Mouse (Mus musculus) cerebellum, adult 8-10 months (tissue): ENCODE data around the gene Muc3.
"Not testable (repeated sequence)": the region's sequence is repeated elsewhere in the genome, so short reads cannot be mapped to it uniquely, and the experiment has no call there.

ENCODE experiments used
- DNase-seq: peaks from one replicate; pipeline ENCODE4 v3.0.0; 2022

Muc3 gene

DNA sequence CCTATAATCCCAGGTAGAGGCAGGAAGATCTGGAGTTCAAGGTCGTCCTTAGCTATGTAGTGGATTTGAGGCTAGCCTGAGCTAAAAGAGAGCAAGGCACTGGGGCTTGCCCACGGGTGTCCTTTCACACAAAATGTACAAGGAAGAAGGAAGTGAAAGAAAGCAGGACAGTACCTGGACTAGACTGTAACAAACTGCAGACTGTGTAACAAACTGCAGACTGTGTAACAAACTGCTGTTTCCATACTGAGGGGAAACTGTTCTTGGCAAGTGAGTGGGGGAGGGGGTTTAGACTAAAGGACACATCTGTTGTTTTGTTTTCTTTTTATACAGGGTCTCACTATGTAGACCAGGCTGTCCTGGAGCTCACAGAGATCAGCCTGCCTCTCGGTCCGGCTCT lies 27.8 kb downstream of the Muc3 start:
- no peak for DNase-seq

DNA sequence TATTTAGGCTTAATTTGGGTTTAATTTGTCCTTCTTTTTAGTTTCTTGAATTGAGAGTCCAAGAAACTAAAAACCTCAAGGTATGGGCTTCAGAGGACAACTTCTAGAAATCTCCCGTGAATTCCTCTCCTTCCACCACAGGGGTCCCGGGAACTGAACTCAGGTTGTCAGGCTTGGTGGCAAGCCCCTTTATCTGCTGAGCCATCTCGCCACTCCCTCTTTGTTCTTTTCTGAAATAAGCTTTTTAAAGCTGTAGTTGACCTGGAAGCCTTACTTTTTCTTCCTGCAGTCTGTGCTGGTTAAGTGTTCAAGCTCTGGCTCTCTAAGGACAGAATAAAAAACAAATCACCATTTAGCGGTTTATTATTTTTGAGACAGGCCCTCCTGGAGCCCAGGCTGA lies 30.2 kb downstream of the Muc3 start:
- DNase-seq = no peak

DNA sequence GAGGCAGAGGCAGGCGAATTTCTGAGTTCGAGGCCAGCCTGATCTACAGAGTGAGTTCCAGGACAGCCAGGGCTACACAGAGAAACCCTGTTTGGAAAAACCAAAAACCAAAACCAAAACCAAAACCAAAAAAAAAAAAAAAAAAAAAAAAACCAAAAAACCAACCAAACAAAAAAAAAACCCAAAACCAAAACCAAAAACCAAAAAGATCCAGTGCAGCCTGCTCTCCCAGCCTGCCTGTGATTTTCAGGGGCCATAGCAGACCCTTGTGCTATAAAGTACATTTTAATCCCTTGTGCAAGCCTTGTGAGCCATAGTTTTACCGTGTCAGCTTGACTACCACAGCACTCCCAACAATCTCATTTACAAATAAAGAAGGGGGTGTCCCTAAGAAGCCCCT lies 31.1 kb downstream of the Muc3 start:
- DNase-seq = not testable (repeated sequence)

DNA sequence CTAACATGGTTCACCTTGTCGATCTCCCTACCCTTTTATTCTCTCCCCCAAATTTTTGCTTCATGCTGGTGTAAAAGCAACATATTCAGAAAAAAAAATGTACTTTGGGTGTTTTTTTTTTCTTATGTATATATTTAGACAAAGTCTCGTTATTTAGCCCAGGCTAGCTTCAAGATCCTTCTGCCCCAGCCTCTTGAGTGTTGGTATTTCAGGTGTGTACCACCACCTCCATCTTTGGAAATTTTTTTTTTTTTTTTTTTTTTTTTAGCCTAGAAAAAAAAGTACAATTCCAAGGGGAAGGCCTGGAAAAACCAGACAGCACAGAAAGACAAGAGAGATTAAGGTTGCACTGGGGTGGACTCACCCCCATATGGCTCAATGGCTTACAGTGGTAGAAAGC lies 32.1 kb downstream of the Muc3 start:
- no peak for DNase-seq

DNA sequence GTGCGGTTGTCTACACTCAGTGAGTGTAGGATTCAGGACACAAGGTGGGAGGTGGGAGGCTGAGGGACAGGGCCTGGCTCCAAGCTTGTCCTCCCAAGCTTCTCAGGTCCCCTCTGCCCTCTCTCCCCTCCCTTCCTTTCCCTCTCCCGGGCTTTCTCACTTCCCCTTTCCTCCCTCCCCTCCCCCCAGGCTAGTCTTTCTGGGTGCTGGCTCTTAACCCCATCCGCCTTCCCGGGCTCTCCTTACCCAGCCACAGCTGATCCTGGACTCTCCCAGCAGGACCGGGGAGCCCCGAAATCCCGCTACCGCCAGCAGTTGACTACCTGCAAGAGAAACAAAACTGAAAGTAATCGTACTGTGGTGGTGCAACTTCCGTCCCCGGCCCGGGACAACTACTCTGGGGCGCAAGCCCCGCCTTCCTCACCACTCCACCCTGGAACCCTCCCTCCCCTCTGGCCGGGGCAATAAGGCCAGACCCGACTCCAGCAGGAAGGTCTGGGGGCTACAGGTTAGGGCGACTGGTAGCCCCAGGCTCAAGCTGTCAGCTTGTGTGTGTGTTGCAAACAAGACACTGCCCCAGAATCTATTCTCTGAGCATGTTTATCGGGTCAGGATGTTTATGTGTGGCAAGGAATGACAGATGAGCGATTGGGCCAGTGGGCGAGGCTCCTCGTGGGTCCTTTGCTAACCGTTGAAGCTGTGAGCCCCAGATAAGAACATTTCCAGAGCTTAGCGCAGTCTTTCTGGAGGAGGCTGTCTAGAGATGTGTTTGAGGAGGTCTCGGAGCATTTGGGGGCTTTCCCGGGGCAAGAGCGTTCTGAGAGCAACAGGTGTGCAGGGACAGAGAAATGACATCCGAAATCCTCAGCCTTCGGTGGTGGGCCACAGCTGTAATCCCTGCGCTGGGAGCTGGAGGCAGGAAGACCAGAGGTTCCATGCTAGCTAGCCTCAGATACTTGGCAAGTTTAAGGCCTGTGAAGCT lies 33.0 kb downstream of the Muc3 start, which contains the start of gene Trim56:
Gene Trim56 (minus strand): TSS at position 344 of the 982 bp plus-strand sequence.
- no peak for DNase-seq

DNA sequence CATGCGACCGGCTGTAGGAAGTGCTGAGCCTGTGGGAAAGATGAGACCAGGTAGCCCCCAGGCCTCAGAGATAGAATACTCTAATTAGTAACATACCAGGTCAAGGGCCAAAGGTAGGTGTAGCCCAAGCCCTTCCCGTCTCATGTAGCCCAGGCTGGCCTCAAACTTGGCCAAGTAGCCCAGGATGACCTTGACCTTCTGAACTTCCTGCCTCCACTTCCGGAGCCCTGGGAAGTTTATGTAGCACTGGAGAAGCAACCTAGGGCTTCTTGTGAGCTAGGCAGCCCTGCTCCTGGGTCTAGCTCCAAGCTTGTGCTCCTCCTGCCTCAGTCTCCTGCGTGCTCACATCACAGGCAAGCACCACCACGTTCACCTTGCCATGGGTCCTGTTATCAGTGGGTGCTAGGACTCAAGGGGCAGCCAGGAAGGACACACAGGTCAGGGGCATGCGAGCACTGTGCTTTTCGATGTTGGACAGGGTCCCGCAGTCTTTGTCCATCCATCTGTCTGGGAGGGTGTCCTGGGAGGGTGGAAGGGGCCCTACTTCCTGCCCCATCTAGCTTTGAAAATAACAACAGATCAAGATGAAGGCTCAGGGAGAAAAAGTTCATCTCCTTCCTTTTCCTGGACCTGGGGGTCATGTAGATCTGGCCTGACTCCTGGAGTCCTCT lies 34.1 kb downstream of the Muc3 start:
- DNase-seq = no peak

DNA sequence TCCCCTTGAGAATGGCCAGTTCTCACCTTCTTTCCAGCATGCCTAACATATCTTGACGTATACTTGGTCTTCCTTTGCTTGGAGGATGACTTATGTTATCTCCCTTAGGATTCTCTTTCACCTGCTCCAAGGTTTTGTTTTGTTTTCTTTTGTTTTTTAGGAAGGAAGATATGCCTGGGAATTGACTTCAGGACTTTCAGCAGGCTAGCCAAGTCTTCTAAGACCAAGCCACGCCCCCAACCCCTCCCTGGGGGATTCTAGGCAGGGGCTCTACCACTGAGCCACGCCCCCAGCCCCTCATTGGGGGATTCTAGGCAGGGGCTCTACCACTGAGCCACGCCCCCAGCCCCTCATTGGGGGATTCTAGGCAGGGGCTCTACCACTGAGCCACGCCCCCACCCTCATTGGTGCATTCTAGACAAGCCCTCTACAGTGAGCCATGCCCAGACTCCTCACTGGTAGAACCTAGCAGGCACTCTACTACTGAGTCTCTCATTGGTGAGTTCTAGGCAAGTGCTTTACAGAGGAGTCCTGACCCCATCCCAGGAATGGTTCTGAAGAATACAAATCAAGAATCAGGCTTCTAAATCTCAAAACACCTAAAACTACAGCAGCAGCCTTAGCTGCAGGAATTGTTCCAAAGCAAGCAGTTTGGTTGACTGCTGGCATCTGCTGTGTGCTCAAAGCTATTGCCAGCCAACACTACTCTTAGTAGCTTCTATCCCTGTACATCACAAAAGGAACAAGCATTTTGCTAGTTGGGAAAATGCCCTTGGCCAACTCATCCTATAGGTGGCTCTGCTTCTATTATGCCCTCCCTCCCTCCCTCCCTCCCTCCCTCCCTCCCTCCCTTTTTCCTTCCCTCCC lies 37.3 kb downstream of the Muc3 start:
- no peak for DNase-seq

DNA sequence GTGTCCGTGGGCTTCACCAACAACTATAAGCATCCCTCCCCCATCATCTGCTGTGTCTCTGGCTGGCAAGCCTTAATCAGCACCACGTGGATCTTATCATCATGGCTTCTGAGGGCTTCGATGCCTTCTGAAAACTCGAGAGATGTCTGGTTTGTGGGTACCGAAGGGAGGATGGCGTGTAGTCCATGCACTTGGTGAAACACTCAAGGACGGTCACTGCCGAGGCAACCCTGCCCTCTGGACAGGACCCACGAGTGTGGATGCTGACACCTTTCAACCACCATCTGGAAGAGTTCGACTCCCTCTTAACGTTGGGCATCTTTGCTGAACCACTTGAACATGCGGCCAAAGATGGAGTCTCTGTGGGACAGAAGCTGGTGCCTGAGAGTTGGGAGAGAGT lies 38.3 kb downstream of the Muc3 start:
- no peak for DNase-seq

DNA sequence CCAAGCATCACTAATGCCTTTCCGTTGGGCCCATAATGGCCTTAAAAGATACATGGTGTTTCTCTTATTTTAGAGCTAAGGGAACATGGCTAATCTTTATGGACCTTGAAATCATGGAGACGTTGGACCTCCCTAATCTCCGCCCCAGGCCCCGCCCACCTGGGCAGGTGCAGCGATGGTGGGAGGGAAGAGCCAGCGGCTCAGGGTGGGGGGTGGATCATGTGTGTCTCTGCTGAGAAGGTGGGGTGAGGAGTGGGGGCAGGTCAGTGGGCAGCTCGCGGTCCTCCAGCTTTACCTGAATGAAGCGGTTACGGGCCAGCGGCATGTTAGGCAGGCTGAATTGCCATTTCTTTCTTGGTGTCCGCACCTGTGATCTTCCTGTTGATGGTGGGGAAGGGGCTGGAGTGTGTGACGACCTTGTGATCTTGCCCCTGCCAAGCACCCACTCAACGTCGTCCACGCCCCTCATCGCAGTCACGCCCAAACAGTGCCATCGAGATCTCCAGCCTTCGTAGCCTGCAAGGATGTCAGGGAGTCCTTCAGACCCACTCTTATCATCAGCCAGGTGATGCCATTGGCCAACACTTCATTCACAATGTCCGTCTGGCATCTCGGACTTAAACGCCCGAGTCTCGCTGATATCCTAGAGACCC lies 39.1 kb downstream of the Muc3 start:
- no peak for DNase-seq

DNA sequence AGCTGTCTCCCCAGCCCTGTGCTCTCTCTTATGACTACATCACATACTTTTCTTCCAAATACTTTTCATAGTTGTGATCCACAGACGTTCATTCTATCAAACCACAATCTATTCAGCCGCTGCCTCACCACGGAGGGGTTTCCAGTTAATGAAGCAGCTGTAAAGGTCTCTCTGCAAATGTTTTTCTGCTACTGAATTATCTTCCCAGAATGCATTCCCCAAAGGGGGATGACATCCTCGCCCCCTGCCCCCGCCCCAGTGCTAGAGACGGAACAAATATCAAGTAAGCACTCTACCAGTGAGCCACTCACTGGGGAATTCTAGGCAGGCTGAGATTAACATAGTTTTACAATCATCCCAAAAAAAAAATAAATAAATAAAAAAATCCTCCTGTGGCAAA lies 41.0 kb downstream of the Muc3 start:
- DNase-seq = no peak

DNA sequence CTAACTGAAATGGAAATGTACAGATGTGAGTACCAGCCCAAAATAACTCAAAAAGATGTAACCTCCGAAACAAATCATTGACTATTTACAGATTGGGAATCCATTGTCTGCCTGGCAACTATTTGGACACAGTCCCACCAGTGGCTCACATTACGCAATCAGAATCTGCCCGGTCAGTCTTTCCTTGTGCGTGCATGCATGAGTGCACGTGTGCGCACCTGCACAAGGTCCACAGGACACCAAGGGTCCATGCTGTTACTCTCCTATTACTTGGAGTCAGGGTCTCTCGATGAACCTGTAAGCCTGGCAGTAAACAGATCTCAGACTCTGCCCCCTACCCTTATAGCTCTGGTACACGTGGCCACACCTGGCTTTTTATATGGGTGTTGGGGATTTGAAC lies 41.5 kb downstream of the Muc3 start:
- DNase-seq = no peak

DNA sequence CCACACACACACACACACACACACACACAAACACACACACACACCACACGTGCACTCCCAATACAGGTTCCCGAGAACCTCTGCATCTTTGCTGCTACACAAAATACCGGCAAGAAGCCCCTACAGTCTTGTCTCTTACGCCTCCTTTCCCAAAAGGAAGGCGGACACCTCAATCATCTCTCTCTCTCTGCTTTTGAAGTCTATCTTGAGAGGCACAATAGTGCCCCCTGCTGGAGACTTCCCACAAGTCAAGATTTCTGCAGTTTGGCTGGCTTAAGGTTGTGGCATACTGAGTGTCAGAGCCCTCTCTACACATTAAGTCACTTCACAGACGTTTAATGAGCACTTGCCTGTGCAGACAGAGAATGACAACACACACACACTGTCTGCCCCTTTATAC lies 42.1 kb downstream of the Muc3 start:
- DNase-seq = peak; percentile 80

DNA sequence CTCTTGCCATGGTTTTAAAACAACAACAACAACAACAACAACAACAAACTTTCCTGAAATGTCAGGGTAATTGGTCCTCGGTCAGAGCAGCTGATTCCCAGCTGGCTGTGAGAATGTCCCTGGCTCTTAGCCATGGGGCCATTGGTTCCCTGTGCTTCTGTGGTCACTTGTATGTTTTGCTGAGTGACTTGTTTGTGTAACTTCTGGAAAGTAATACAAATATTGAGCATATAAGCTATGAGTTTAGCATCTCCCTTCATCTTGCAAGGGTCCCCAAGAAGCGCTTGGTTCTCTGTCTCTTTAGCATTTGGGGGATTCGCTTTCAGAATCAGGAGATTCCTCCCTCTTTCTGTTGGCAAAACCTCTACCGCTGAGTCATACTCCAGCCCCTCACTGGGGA lies 42.7 kb downstream of the Muc3 start:
- DNase-seq = no peak

DNA sequence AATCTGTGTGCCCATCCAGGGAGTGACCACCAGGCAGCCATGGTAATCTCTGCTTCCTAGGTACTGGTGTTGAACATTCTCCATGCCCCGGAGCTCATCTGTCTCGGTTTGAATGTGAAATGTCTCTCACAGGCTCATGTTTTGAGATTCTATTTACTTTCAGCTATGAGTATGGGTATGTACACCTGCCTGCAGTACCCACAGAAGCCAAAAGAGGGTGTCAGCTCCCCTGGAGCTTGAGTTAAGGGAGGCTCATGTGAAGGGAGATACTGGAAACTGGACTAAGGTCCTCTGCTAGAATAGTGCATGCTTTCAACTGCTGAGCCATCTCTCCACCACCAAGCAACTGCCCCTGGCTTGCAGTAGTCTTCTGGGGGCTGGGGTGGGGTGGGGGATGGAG lies 45.2 kb downstream of the Muc3 start:
- DNase-seq = no peak

DNA sequence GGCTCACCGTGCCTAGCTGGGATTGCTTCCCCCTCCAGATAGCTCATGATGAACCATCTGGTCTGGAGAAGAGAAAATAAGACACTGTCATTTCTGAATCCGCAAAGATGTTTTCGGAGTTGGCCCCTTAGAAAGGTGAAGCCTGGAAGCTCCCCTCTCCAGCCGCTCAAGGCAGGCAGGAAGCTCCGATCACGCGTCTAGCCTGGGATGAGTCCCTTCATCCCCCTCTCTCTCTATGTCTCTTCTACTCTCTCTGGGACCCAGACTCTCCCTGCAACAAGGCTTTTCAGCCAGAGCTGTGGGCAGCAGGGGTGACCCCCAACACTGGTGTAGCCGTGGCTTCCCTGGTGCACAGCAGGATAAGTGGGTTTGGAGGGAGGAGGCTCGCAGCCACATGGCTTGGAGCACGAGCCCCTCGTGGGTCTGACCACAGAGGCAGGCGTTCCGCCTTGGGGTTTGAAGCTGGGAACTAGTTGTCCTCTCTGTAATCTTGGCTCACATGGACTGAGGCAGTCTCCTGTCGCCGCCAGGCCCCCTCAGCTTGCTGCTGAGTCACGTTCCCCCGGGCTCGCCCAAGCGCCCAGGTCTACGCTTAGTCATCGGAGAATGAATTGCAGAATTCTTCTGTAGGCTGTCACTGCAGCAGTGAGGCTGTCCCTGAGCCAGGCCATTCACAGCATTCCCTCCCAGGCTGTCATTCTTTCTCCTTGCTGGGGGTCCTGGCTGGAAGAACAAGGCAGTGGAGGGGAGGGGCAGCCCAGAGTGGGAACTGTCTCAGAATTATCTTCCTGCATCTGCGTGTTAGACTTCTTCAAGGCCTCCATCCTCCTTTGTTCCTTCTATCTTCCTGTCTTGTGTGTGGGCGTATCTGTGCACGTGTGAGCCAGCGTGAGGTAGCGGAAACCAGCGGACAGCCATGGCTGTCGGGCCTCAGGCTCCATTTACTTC lies 46.3 kb downstream of the Muc3 start:
- DNase-seq = no peak

DNA sequence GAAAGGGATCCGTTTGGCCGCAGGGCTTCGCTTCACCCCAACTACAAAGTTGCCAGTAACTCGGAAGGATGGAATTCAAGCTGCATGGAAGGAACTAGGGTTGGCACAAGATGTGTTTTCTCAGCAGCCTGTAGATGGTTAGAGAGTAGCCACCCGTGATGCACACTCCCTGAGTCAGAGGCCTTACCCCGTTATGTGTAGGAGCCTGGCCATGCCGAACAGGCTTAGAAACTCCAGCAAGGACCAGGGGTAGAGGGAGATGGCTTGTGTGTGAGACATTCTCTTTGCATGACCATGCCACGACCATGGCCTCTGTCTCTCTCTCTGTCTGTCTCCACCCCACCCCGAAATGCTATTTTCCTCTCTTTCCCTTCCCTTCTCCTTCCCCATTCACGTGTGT lies 47.0 kb downstream of the Muc3 start:
- no peak for DNase-seq

DNA sequence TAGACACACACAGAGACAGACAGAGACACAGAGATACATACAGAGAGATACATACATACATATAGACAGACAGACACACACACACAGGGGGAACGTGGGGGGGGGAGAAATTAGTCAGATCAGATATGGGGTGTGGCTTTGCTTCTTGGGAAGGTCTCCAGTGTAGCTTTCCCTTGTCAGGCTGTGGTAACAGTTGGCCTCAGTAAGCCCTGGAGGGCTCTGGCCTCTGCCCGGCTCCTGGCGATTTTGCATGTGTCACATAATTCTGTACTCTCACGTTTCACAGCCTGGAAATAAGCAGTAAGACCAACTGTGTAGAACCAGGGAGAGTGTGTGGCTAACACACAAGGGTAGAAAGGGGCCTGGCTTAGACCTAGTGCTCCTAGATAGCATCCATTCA lies 48.5 kb downstream of the Muc3 start:
- no peak for DNase-seq

DNA sequence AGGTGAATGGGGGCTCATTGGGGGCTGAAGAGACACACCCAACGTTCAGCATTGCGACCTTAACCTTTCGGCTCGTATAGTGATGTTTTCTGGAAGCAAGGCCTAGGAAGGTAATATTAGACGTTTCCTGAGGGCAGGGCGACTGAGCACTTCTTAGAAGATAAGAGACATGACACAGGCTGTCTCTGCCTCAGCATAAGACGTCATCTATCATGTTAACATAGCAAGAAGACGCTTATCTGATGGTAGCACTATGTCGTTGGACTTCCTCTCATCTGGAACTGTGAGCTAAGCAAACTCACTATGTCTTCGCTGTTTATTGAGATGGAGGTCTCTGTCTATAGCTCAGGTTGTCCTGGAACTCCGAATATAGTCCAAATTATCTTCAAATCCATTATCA lies 50.7 kb downstream of the Muc3 start:
- DNase-seq = no peak

DNA sequence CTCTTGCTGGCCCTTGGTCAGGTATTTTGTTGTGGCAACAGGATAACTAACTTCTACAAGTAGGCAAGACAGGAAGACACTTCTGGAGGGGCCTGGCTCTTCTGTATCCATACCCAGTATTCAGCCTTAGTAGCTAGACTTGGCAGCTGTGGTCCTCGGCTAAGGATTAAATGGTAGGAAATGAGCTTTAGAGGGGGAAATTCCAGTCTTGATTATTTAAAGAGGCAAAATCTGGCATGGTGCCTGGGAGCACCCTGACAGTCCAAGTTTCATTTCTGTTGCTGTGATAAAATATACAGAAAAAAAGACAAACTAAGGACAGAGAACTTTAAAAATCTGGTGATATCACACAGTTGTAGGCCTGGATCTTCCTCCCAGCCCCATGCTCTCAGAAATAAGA lies 53.1 kb downstream of the Muc3 start:
- DNase-seq = no peak

DNA sequence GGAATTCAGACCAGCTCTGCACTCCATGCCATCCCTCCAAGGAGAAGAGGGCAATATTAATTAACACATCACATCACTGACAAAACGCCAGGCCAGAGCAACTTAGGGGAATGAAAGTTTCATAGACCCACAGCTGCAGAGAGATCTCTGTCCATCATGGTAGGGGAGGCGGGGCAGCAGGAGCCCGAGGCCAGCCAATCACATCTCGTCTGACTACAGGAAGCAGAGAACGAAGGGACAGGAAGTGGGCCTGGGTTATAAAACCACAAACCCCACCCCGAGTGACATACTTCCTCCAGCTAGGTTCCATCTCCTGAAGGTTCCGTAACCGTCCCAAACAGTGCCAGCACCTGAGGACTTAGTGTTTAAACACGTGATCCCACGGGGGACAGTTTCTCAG lies 54.0 kb downstream of the Muc3 start:
- no peak for DNase-seq

DNA sequence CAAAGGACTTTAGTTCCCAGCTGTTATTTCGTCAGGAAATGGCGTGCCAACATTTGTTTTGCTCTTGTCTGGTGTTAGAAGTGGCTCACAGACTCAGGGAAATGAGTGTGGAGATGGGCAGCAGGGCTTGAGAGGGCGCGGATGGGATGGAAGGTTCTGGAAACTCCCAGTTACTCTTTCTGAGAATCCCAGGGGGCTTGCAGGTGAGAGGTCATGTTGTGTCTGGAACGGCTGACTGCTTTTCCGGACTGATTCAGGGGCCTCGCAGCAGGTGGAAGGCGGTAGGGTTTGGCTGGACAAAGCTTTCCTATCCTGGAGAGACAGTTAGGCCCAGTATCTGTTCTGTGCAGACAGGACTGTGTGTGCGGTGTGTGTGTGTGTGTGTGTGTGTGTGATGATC lies 55.4 kb downstream of the Muc3 start:
- DNase-seq = no peak

DNA sequence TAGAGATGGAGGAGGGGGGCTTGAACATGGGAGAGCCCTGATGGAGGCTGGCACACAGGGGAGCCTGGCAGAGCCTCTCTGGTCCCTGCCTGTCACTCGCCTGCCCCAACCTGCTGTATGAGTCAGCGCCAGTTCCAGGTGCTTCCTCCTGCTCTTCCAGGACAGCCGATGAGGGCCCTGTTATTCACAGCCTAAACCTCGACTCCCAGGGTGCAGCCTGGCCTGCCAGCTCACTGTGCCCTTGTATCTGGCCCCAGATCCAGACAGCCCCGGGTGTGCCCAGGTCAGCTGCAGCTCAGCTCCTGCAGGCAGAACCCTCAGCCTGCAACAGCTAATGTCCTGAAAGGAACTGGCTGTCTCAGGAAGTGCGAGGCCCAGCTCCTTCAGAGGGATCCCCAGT lies 57.6 kb downstream of the Muc3 start:
- DNase-seq = no peak
